Mouse (Mus musculus): ENCODE data around the gene Mrm3. TPM values are rescaled to one million over a fixed set of nuclear protein-coding genes. Genes with fewer than 3 reads are reported as not detected.

Mrm3 gene
- total RNA-seq, 2 experiments from 2014 or later = 11.1 to 16.6 TPM

- DNase-seq (ENCODE audit: low spot score) = no peak
These were observed 43.1 kb downstream of the Mrm3 start for GRCm38 (mm10) chr11:76286534-76287126.

GRCm38 (mm10) chr11:76287301-76287700, 43.8 kb downstream of the Mrm3 start:
- DNase-seq (ENCODE audit: low spot score) = no peak

GRCm38 (mm10) chr11:76288645-76289044, 45.1 kb downstream of the Mrm3 start:
- DNase-seq (ENCODE audit: low spot score) = no peak

- DNase-seq (ENCODE audit: low spot score) = no peak
These were observed 46.9 kb downstream of the Mrm3 start for GRCm38 (mm10) chr11:76290367-76290766.

- DNase-seq (ENCODE audit: low spot score) = no peak
These were observed 48.4 kb downstream of the Mrm3 start for GRCm38 (mm10) chr11:76291960-76292359.

GRCm38 (mm10) chr11:76292398-76292797, 48.9 kb downstream of the Mrm3 start:
- peak; percentile 78 for DNase-seq (ENCODE audit: low spot score)

- DNase-seq (ENCODE audit: low spot score) = peak; percentile 45
These were observed 49.3 kb downstream of the Mrm3 start for GRCm38 (mm10) chr11:76292831-76293230.

GRCm38 (mm10) chr11:76294078-76294477, 50.6 kb downstream of the Mrm3 start:
- no peak for DNase-seq (ENCODE audit: low spot score)

- DNase-seq (ENCODE audit: low spot score) = no peak
These were observed 51.3 kb downstream of the Mrm3 start for GRCm38 (mm10) chr11:76294836-76295235.

GRCm38 (mm10) chr11:76297252-76297651, 53.7 kb downstream of the Mrm3 start:
- DNase-seq (ENCODE audit: low spot score) = no peak

- DNase-seq (ENCODE audit: low spot score) = no peak
These were observed 55.0 kb downstream of the Mrm3 start for GRCm38 (mm10) chr11:76298457-76299000.

Other genes starting within 250 kb of the Mrm3 start
- gene 1700016K19Rik, start 243.8 kb upstream of the Mrm3 start, total RNA-seq (2021) = not detected
- gene Rflnb, start 215.9 kb upstream of the Mrm3 start, total RNA-seq (2021) = 10 to 100 TPM; 10.9 to 16.1 TPM
- gene Vps53, start 64.1 kb upstream of the Mrm3 start, total RNA-seq (2021) = 10 to 100 TPM; 20.8 to 23.6 TPM
- 1 to 10 TPM; 1.4 to 2.0 TPM for gene Fam57a, start 64.0 kb upstream of the Mrm3 start, total RNA-seq (2021)
- not detected for gene Dbil5, start 26.1 kb upstream of the Mrm3 start, total RNA-seq (2021)
- 1 to 10 TPM; 1.4 to 3.3 TPM for gene Gemin4, start 26.1 kb upstream of the Mrm3 start, total RNA-seq (2021)
- 10 to 100 TPM; 25.5 to 27.8 TPM for gene Glod4, start within 50 bp of the Mrm3 start, total RNA-seq (2021)
- 10 to 100 TPM; 37.4 to 48.7 TPM for gene Nxn, start 155.4 kb downstream of the Mrm3 start, total RNA-seq (2021)
- gene Timm22, start 163.2 kb downstream of the Mrm3 start, total RNA-seq (2021) = 10 to 100 TPM; 32.5 to 41.9 TPM

All from gastrocnemius, adult 18-20 months (tissue).